Mouse (Mus musculus): ENCODE measurements at regions not wholly inside any gene's neighbourhood (a gene's known extent, or its start where the extent isn't known, plus 50 kb on each side); places are given as distances from the start of the nearest gene placed in this dataset.

GRCm38 (mm10) chr19:49911738-49912137, 766.7 kb downstream of the Sorcs1 start:
- H3K36me3 ChIP-seq, result no peaks in the 10 kb centered on the region
- H3K4me2 ChIP-seq, result no peak overlapping the region
- no peak overlapping the region for H3K4me3 ChIP-seq
- no peak for ATAC-seq (ENCODE audit: extremely low read depth, insufficient number of reproducible peaks, low FRiP score, low TSS enrichment)
- WGBS, result 65% methylated on average over 3 of the region's 3 CpGs
- H3K9ac ChIP-seq, result no peak overlapping the region
- no peaks in the 10 kb centered on the region for H3K27me3 ChIP-seq (replicated peaks)
- H3K27ac ChIP-seq (replicated peaks), result no peak overlapping the region
- H3K9me3 ChIP-seq, result no peaks in the 10 kb centered on the region
- H3K4me1 ChIP-seq, result no peaks in the 10 kb centered on the region

GRCm38 (mm10) chr19:49880241-49880640, 798.2 kb downstream of the Sorcs1 start:
- no peaks in the 10 kb centered on the region for H3K9me3 ChIP-seq
- H3K27me3 ChIP-seq (replicated peaks), result no peaks in the 10 kb centered on the region
- H3K27ac ChIP-seq (replicated peaks), result no peak overlapping the region
- H3K4me2 ChIP-seq, result no peak overlapping the region
- no peak for ATAC-seq (ENCODE audit: extremely low read depth, insufficient number of reproducible peaks, low FRiP score, low TSS enrichment)
- no peak overlapping the region for H3K4me3 ChIP-seq
- no peaks in the 10 kb centered on the region for H3K4me1 ChIP-seq
- H3K36me3 ChIP-seq, result no peaks in the 10 kb centered on the region
- WGBS, result 80% methylated on average over 3 of the region's 3 CpGs
- no peak overlapping the region for H3K9ac ChIP-seq

GRCm38 (mm10) chr19:49860761-49861160, 817.7 kb downstream of the Sorcs1 start:
- Histone ChIP-seq H3K9me3 (no peaks in the 10 kb centered on the region), H3K4me2 (peak overlapping the region; percentile 58), H3K36me3 (no peaks in the 10 kb centered on the region), H3K27me3 (replicated peaks) (no peaks in the 10 kb centered on the region), H3K27ac (replicated peaks) (0 out of 2 replicates have a peak overlapping the region, but pooled peaks have one; percentile 13), H3K4me1 (no peaks in the 10 kb centered on the region), H3K9ac (no peak overlapping the region), H3K4me3 (peak overlapping the region; percentile 27)
- WGBS, result 44% methylated on average over 7 of the region's 7 CpGs
- no peak for ATAC-seq (ENCODE audit: extremely low read depth, insufficient number of reproducible peaks, low FRiP score, low TSS enrichment)

GRCm38 (mm10) chr19:49855481-49856035, 822.9 kb downstream of the Sorcs1 start:
- WGBS, result 57% methylated on average over 9 of the region's 9 CpGs
- Histone ChIP-seq H3K36me3 (no peaks in the 10 kb centered on the region), H3K4me3 (no peak overlapping the region), H3K4me2 (no peak overlapping the region), H3K9ac (no peak overlapping the region), H3K4me1 (no peaks in the 10 kb centered on the region), H3K27ac (replicated peaks) (no peak overlapping the region), H3K27me3 (replicated peaks) (no peaks in the 10 kb centered on the region), H3K9me3 (no peaks in the 10 kb centered on the region)
- ATAC-seq (ENCODE audit: extremely low read depth, insufficient number of reproducible peaks, low FRiP score, low TSS enrichment), result no peak

- WGBS, result 83% methylated on average over 5 of the region's 5 CpGs
- Histone ChIP-seq H3K9ac (no peak overlapping the region), H3K4me2 (no peak overlapping the region), H3K9me3 (peaks cover 5% of the 10 kb centered on the region; the same call in 1 of the 2 replicates), H3K4me1 (no peaks in the 10 kb centered on the region), H3K36me3 (no peaks in the 10 kb centered on the region), H3K27ac (replicated peaks) (no peak overlapping the region), H3K27me3 (replicated peaks) (no peaks in the 10 kb centered on the region), H3K4me3 (no peak overlapping the region)
- ATAC-seq (ENCODE audit: extremely low read depth, insufficient number of reproducible peaks, low FRiP score, low TSS enrichment), result no peak
Observed at GRCm38 (mm10) chr19:49841984-49842383, 836.5 kb downstream of the Sorcs1 start.

- Histone ChIP-seq H3K4me3 (no peak overlapping the region), H3K9me3 (no peaks in the 10 kb centered on the region), H3K9ac (no peak overlapping the region), H3K4me1 (no peaks in the 10 kb centered on the region), H3K36me3 (no peaks in the 10 kb centered on the region), H3K27ac (replicated peaks) (no peak overlapping the region), H3K4me2 (no peak overlapping the region), H3K27me3 (replicated peaks) (no peaks in the 10 kb centered on the region)
- no peak for ATAC-seq (ENCODE audit: extremely low read depth, insufficient number of reproducible peaks, low FRiP score, low TSS enrichment)
- WGBS, result 68% methylated on average over 2 of the region's 2 CpGs
Observed at GRCm38 (mm10) chr19:49839153-49839911, 839.1 kb downstream of the Sorcs1 start.

- Histone ChIP-seq H3K27me3 (replicated peaks) (no peaks in the 10 kb centered on the region), H3K4me3 (peak overlapping the region; percentile 14; the same call in 1 of the 2 replicates), H3K9ac (no peak overlapping the region), H3K4me1 (peaks cover 6% of the 10 kb centered on the region), H3K9me3 (no peaks in the 10 kb centered on the region), H3K27ac (replicated peaks) (peak overlapping the region; percentile 50; the same call in 1 of the 2 replicates), H3K36me3 (no peaks in the 10 kb centered on the region), H3K4me2 (peak overlapping the region; percentile 41)
- ATAC-seq (ENCODE audit: extremely low read depth, insufficient number of reproducible peaks, low FRiP score, low TSS enrichment), result no peak; the same call in 1 of the 2 replicates
- 15% methylated on average over 6 of the region's 6 CpGs for WGBS
Observed at GRCm38 (mm10) chr19:49830918-49831317, 847.5 kb downstream of the Sorcs1 start.

GRCm38 (mm10) chr19:49805636-49806397, 872.6 kb downstream of the Sorcs1 start:
- WGBS, result 45% methylated on average over 3 of the region's 3 CpGs

More at GRCm38 (mm10) chr19:49805636-49806397, 872.6 kb downstream of the Sorcs1 start:
- H3K27me3 ChIP-seq (replicated peaks), result no peaks in the 10 kb centered on the region
- H3K4me2 ChIP-seq, result no peak overlapping the region
- H3K9me3 ChIP-seq, result no peaks in the 10 kb centered on the region
- no peak overlapping the region for H3K27ac ChIP-seq (replicated peaks)
- H3K4me3 ChIP-seq, result no peak overlapping the region
- no peak overlapping the region for H3K9ac ChIP-seq
- no peaks in the 10 kb centered on the region for H3K4me1 ChIP-seq
- no peak for ATAC-seq (ENCODE audit: extremely low read depth, insufficient number of reproducible peaks, low FRiP score, low TSS enrichment)
- H3K36me3 ChIP-seq, result no peaks in the 10 kb centered on the region

Measured in heart, embryonic 13.5 days (tissue).